Mouse (Mus musculus): ENCODE measurements around the gene Arl16.

DNA sequence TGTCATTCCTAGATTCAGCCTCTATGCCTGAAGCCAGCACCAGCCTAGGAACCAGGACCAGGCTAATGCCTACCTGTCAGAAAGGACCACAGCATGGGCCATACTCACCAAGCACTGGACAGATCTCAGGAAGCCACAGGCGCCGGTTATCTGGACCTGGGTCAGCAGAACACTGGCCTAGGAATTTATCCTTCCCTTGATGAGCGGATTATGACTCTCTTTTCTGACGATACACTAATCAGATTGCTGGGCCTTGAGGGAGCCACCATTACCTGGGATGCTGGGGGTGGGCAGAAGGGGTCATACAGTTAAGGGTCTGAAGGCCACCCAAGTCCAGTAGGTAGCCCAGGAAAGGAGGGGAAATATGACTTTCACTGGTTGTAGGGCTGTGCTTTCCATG is 14.1 kb downstream of the Arl16 start, which contains the start of gene Pde6g:
- TF ChIP-seq CTCF (IDR thresholded peaks at IDR 0.05; ENCODE audit: low read depth, low read length) (no peak), POLR2A (IDR thresholded peaks at IDR 0.05; ENCODE audit: borderline replicate concordance, low read depth, low read length) (no peak)
